Mouse (Mus musculus): ENCODE data around the gene Serpina12.

DNA sequence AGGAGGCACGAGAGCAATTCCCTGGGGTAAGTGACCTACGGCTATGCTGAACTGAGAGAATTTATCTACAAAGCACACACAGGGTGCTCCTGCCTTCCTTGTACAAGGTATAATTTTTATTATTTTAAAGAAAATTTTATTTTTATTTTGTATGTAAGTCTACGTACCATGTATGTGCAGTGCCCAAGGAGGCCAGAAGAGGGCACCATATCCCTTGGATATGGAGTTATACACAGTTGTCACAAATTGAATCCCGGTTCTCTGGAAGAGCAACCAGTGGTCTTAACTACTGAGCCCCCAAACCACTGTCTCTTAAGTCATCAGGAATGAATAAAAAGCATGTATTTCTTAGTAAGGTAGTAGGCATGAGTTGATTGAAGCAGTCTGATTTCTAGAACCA lies 59.3 kb downstream of the Serpina12 start:
- TF ChIP-seq CTCF (IDR thresholded peaks at IDR 0.05; ENCODE audit: low read depth, low read length) (no peak), TAL1 (conservative IDR thresholded peaks at IDR 0.05; ENCODE audit: low read depth, low read length) (no peak)

Measured in G1E (cell line).